Mouse (Mus musculus): ENCODE measurements around the gene Mmp25.
A peak's percentile ranks its signal among the peaks of the same experiment; 100 is the strongest.

Mmp25 gene

GRCm38 (mm10) chr17:23661526-23661925 is 16.4 kb upstream of the Mmp25 start:
- DNase-seq: no peak

GRCm38 (mm10) chr17:23660876-23661200 is 15.8 kb upstream of the Mmp25 start:
- DNase-seq: no peak

- DNase-seq: peak; percentile 84
Measured at GRCm38 (mm10) chr17:23660117-23660875, 15.2 kb upstream of the Mmp25 start, which contains the start of gene Bicdl2. Gene Bicdl2, plus strand, starts transcription at chr17:23660506.

GRCm38 (mm10) chr17:23658450-23658849 is 13.4 kb upstream of the Mmp25 start:
- no peak for DNase-seq

GRCm38 (mm10) chr17:23654410-23654809 is 9.3 kb upstream of the Mmp25 start:
- no peak for DNase-seq

GRCm38 (mm10) chr17:23654001-23654400 is 8.9 kb upstream of the Mmp25 start:
- no peak for DNase-seq

GRCm38 (mm10) chr17:23653324-23653723 is 8.2 kb upstream of the Mmp25 start:
- no peak for DNase-seq

GRCm38 (mm10) chr17:23651363-23651762 is 6.3 kb upstream of the Mmp25 start:
- DNase-seq: no peak

GRCm38 (mm10) chr17:23645894-23646293 is 817 bp upstream of the Mmp25 start:
- DNase-seq: no peak

GRCm38 (mm10) chr17:23631241-23631640 is 13.8 kb downstream of the Mmp25 start:
- no peak for DNase-seq

- peak; percentile 69 for DNase-seq
Measured at GRCm38 (mm10) chr17:23630195-23631020, 14.7 kb downstream of the Mmp25 start.

GRCm38 (mm10) chr17:23627813-23628212 is 17.3 kb downstream of the Mmp25 start:
- no peak for DNase-seq

- no peak for DNase-seq
Measured at GRCm38 (mm10) chr17:23620351-23620750, 24.7 kb downstream of the Mmp25 start.

- no peak for DNase-seq
Measured at GRCm38 (mm10) chr17:23617087-23617486, 28.0 kb downstream of the Mmp25 start.

GRCm38 (mm10) chr17:23610361-23610800 is 34.7 kb downstream of the Mmp25 start:
- peak; percentile 60 for DNase-seq

GRCm38 (mm10) chr17:23609612-23610011 is 35.5 kb downstream of the Mmp25 start:
- DNase-seq: no peak

- DNase-seq: no peak
Measured at GRCm38 (mm10) chr17:23605220-23605619, 39.9 kb downstream of the Mmp25 start.

GRCm38 (mm10) chr17:23604394-23604793 is 40.7 kb downstream of the Mmp25 start:
- DNase-seq: no peak

GRCm38 (mm10) chr17:23603542-23603941 is 41.5 kb downstream of the Mmp25 start:
- DNase-seq: peak; percentile 36

GRCm38 (mm10) chr17:23603077-23603476 is 42.0 kb downstream of the Mmp25 start:
- DNase-seq: no peak

GRCm38 (mm10) chr17:23601836-23602585 is 43.1 kb downstream of the Mmp25 start:
- DNase-seq: no peak

- no peak for DNase-seq
Measured at GRCm38 (mm10) chr17:23600641-23601622, 44.1 kb downstream of the Mmp25 start, which contains the start of gene Zscan10. Gene Zscan10, plus strand, starts transcription at chr17:23600856.
